Mouse (Mus musculus) G1E (cell line): ENCODE measurements around the gene Endou.

ENCODE experiments used
- CTCF ChIP-seq: IDR thresholded peaks from 2 replicates; pipeline ENCODE4 v1.5.1; 2012; ENCODE audit warnings: low read depth, low read length, inconsistent platforms, mixed read lengths
- GATA1 ChIP-seq: IDR thresholded peaks from 2 replicates; pipeline ENCODE4 v1.6.1; 2012; ENCODE audit warnings: borderline replicate concordance, low read length, inconsistent platforms, mixed read lengths
- TAL1 ChIP-seq: conservative IDR thresholded peaks from 2 replicates; pipeline ENCODE4 v1.6.1; 2012; ENCODE audit warnings: low read depth, low read length, inconsistent platforms, mixed read lengths

DNA sequence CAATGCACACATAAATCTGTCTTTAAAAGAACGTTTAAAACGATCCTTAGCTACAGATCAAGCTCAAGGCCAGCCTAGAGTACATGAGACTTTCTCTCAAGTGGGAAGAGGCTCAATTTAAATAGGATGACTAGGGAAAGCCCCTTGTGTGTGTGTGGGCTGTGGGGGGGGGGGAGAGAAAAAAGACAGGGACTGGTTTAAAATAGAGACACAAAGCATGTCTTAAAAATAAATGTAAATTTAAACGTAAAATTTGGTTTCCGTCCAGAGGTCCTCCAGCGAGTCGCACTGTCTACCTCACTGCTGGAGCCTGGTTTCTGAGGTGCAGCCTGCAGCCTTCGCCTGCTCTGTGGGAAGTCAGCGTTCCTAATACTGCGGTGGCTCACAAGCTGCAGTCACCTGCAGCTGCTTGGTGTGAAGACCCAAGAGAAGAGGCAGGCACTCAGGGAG lies 9.2 kb upstream of the Endou start:
- TF ChIP-seq CTCF (no peak), TAL1 (no peak), GATA1 (no peak)
